Mouse (Mus musculus): ENCODE data around the gene Csgalnact2. TPM values are rescaled to one million over a fixed set of nuclear protein-coding genes. Genes with fewer than 3 reads are reported as not detected.

Gene Csgalnact2
- polyA plus RNA-seq, 1 experiment from 2014 or later = 13.4 TPM

GRCm38 (mm10) chr6:118162457-118163082 lies 23.6 kb upstream of the Csgalnact2 start:
- H3K9ac ChIP-seq (ENCODE audit: low read length) = no peak overlapping the region
- H3K27me3 ChIP-seq (ENCODE audit: control insufficient read depth, insufficient read depth, low read length) = no peaks in the 10 kb centered on the region
- 84% methylated on average over 12 of the region's 12 CpGs for WGBS
- ATAC-seq (ENCODE audit: insufficient number of reproducible peaks, insufficient read depth, low FRiP score, low read depth) = no peak
- no peak overlapping the region for H3K4me3 ChIP-seq (ENCODE audit: control insufficient read depth in 1 of 2, insufficient read depth in 1 of 2, low read depth in 1 of 2, low read length in 2 of 2)
- no peaks in the 10 kb centered on the region for H3K4me1 ChIP-seq (ENCODE audit: control insufficient read depth in 2 of 2, insufficient read depth in 2 of 2, low read length in 2 of 2)
- H3K36me3 ChIP-seq (ENCODE audit: control insufficient read depth, insufficient read depth, low read length) = no peaks in the 10 kb centered on the region
- no peak overlapping the region for H3K4me2 ChIP-seq (ENCODE audit: low read length)
- H3K27ac ChIP-seq (replicated peaks in 1 of 2; ENCODE audit: control insufficient read depth in 1 of 2, insufficient read depth in 1 of 2, low read depth in 2 of 2, low read length in 2 of 2) = no peak overlapping the region
- H3K9me3 ChIP-seq (ENCODE audit: control insufficient read depth, low read length) = no peaks in the 10 kb centered on the region

- WGBS = 82% methylated on average over 5 of the region's 5 CpGs
- Histone ChIP-seq H3K9me3 (ENCODE audit: control insufficient read depth, low read length) (no peaks in the 10 kb centered on the region), H3K4me1 (ENCODE audit: control insufficient read depth in 2 of 2, insufficient read depth in 2 of 2, low read length in 2 of 2) (no peaks in the 10 kb centered on the region), H3K4me3 (ENCODE audit: control insufficient read depth in 1 of 2, insufficient read depth in 1 of 2, low read depth in 1 of 2, low read length in 2 of 2) (no peak overlapping the region), H3K9ac (ENCODE audit: low read length) (no peak overlapping the region), H3K27ac (replicated peaks in 1 of 2; ENCODE audit: control insufficient read depth in 1 of 2, insufficient read depth in 1 of 2, low read depth in 2 of 2, low read length in 2 of 2) (no peak overlapping the region), H3K27me3 (ENCODE audit: control insufficient read depth, insufficient read depth, low read length) (no peaks in the 10 kb centered on the region), H3K36me3 (ENCODE audit: control insufficient read depth, insufficient read depth, low read length) (no peaks in the 10 kb centered on the region), H3K4me2 (ENCODE audit: low read length) (no peak overlapping the region)
- ATAC-seq (ENCODE audit: insufficient number of reproducible peaks, insufficient read depth, low FRiP score, low read depth) = no peak
Observed at GRCm38 (mm10) chr6:118153091-118153490, 14.2 kb upstream of the Csgalnact2 start.

GRCm38 (mm10) chr6:118150988-118151387 lies 12.0 kb upstream of the Csgalnact2 start:
- Histone ChIP-seq H3K4me1 (ENCODE audit: control insufficient read depth in 2 of 2, insufficient read depth in 2 of 2, low read length in 2 of 2) (no peaks in the 10 kb centered on the region), H3K4me3 (ENCODE audit: control insufficient read depth in 1 of 2, insufficient read depth in 1 of 2, low read depth in 1 of 2, low read length in 2 of 2) (no peak overlapping the region), H3K36me3 (ENCODE audit: control insufficient read depth, insufficient read depth, low read length) (no peaks in the 10 kb centered on the region), H3K4me2 (ENCODE audit: low read length) (no peak overlapping the region), H3K27me3 (ENCODE audit: control insufficient read depth, insufficient read depth, low read length) (no peaks in the 10 kb centered on the region), H3K9me3 (ENCODE audit: control insufficient read depth, low read length) (no peaks in the 10 kb centered on the region), H3K9ac (ENCODE audit: low read length) (no peak overlapping the region), H3K27ac (replicated peaks in 1 of 2; ENCODE audit: control insufficient read depth in 1 of 2, insufficient read depth in 1 of 2, low read depth in 2 of 2, low read length in 2 of 2) (no peak overlapping the region)
- no peak for ATAC-seq (ENCODE audit: insufficient number of reproducible peaks, insufficient read depth, low FRiP score, low read depth)
- WGBS = 65% methylated on average over 8 of the region's 8 CpGs

GRCm38 (mm10) chr6:118150538-118150937 lies 11.6 kb upstream of the Csgalnact2 start:
- ATAC-seq (ENCODE audit: insufficient number of reproducible peaks, insufficient read depth, low FRiP score, low read depth) = no peak

GRCm38 (mm10) chr6:118150128-118150527 lies 11.2 kb upstream of the Csgalnact2 start:
- Histone ChIP-seq H3K36me3 (ENCODE audit: control insufficient read depth, insufficient read depth, low read length) (no peaks in the 10 kb centered on the region), H3K4me1 (ENCODE audit: control insufficient read depth in 2 of 2, insufficient read depth in 2 of 2, low read length in 2 of 2) (no peaks in the 10 kb centered on the region), H3K4me2 (ENCODE audit: low read length) (no peak overlapping the region), H3K27me3 (ENCODE audit: control insufficient read depth, insufficient read depth, low read length) (no peaks in the 10 kb centered on the region), H3K4me3 (ENCODE audit: control insufficient read depth in 1 of 2, insufficient read depth in 1 of 2, low read depth in 1 of 2, low read length in 2 of 2) (no peak overlapping the region), H3K27ac (replicated peaks in 1 of 2; ENCODE audit: control insufficient read depth in 1 of 2, insufficient read depth in 1 of 2, low read depth in 2 of 2, low read length in 2 of 2) (no peak overlapping the region), H3K9ac (ENCODE audit: low read length) (no peak overlapping the region), H3K9me3 (ENCODE audit: control insufficient read depth, low read length) (no peaks in the 10 kb centered on the region)
- ATAC-seq (ENCODE audit: insufficient number of reproducible peaks, insufficient read depth, low FRiP score, low read depth) = no peak
- WGBS = 77% methylated on average over 4 of the region's 4 CpGs

More at GRCm38 (mm10) chr6:118150538-118150937, 11.6 kb upstream of the Csgalnact2 start:
- no peak overlapping the region for H3K4me2 ChIP-seq (ENCODE audit: low read length)
- WGBS = 88% methylated on average over 2 of the region's 2 CpGs
- no peak overlapping the region for H3K4me3 ChIP-seq (ENCODE audit: control insufficient read depth in 1 of 2, insufficient read depth in 1 of 2, low read depth in 1 of 2, low read length in 2 of 2)
- H3K27me3 ChIP-seq (ENCODE audit: control insufficient read depth, insufficient read depth, low read length) = no peaks in the 10 kb centered on the region
- H3K4me1 ChIP-seq (ENCODE audit: control insufficient read depth in 2 of 2, insufficient read depth in 2 of 2, low read length in 2 of 2) = no peaks in the 10 kb centered on the region
- no peaks in the 10 kb centered on the region for H3K9me3 ChIP-seq (ENCODE audit: control insufficient read depth, low read length)
- no peak overlapping the region for H3K9ac ChIP-seq (ENCODE audit: low read length)
- H3K36me3 ChIP-seq (ENCODE audit: control insufficient read depth, insufficient read depth, low read length) = no peaks in the 10 kb centered on the region
- H3K27ac ChIP-seq (replicated peaks in 1 of 2; ENCODE audit: control insufficient read depth in 1 of 2, insufficient read depth in 1 of 2, low read depth in 2 of 2, low read length in 2 of 2) = no peak overlapping the region

GRCm38 (mm10) chr6:118140961-118141360 lies 2.0 kb upstream of the Csgalnact2 start:
- H3K27me3 ChIP-seq (ENCODE audit: control insufficient read depth, insufficient read depth, low read length) = no peaks in the 10 kb centered on the region
- WGBS = 78% methylated on average over 6 of the region's 6 CpGs
- ATAC-seq (ENCODE audit: insufficient number of reproducible peaks, insufficient read depth, low FRiP score, low read depth) = no peak
- no peaks in the 10 kb centered on the region for H3K9me3 ChIP-seq (ENCODE audit: control insufficient read depth, low read length)
- H3K4me2 ChIP-seq (ENCODE audit: low read length) = no peak overlapping the region
- no peaks in the 10 kb centered on the region for H3K36me3 ChIP-seq (ENCODE audit: control insufficient read depth, insufficient read depth, low read length)
- peaks cover 0 to 7% of the 10 kb centered on the region in 2 experiments; a peak in 2 of 4 replicates for H3K4me1 ChIP-seq (ENCODE audit: control insufficient read depth in 2 of 2, insufficient read depth in 2 of 2, low read length in 2 of 2)
- H3K27ac ChIP-seq (replicated peaks in 1 of 2; ENCODE audit: control insufficient read depth in 1 of 2, insufficient read depth in 1 of 2, low read depth in 2 of 2, low read length in 2 of 2) = no peak overlapping the region
- no peak overlapping the region for H3K4me3 ChIP-seq (ENCODE audit: control insufficient read depth in 1 of 2, insufficient read depth in 1 of 2, low read depth in 1 of 2, low read length in 2 of 2)
- no peak overlapping the region for H3K9ac ChIP-seq (ENCODE audit: low read length)

GRCm38 (mm10) chr6:118137148-118137547 lies 1.8 kb downstream of the Csgalnact2 start:
- no peak overlapping the region for H3K4me3 ChIP-seq (ENCODE audit: control insufficient read depth in 1 of 2, insufficient read depth in 1 of 2, low read depth in 1 of 2, low read length in 2 of 2)
- no peaks in the 10 kb centered on the region for H3K9me3 ChIP-seq (ENCODE audit: control insufficient read depth, low read length)
- no peaks in the 10 kb centered on the region for H3K36me3 ChIP-seq (ENCODE audit: control insufficient read depth, insufficient read depth, low read length)
- no peak overlapping the region for H3K27ac ChIP-seq (replicated peaks in 1 of 2; ENCODE audit: control insufficient read depth in 1 of 2, insufficient read depth in 1 of 2, low read depth in 2 of 2, low read length in 2 of 2)
- H3K4me2 ChIP-seq (ENCODE audit: low read length) = no peak overlapping the region
- 63% methylated on average over 2 of the region's 2 CpGs for WGBS
- peaks cover 0 to 7% of the 10 kb centered on the region in 2 experiments; a peak in 2 of 4 replicates for H3K4me1 ChIP-seq (ENCODE audit: control insufficient read depth in 2 of 2, insufficient read depth in 2 of 2, low read length in 2 of 2)
- H3K27me3 ChIP-seq (ENCODE audit: control insufficient read depth, insufficient read depth, low read length) = no peaks in the 10 kb centered on the region
- no peak overlapping the region for H3K9ac ChIP-seq (ENCODE audit: low read length)
- ATAC-seq (ENCODE audit: insufficient number of reproducible peaks, insufficient read depth, low FRiP score, low read depth) = no peak

GRCm38 (mm10) chr6:118134461-118134860 lies 4.5 kb downstream of the Csgalnact2 start:
- peaks cover 0 to 8% of the 10 kb centered on the region in 2 experiments; a peak in 2 of 4 replicates for H3K4me1 ChIP-seq (ENCODE audit: control insufficient read depth in 2 of 2, insufficient read depth in 2 of 2, low read length in 2 of 2)

More at GRCm38 (mm10) chr6:118134461-118134860, 4.5 kb downstream of the Csgalnact2 start:
- Histone ChIP-seq H3K27ac (replicated peaks in 1 of 2; ENCODE audit: control insufficient read depth in 1 of 2, insufficient read depth in 1 of 2, low read depth in 2 of 2, low read length in 2 of 2) (no peak overlapping the region), H3K27me3 (ENCODE audit: control insufficient read depth, insufficient read depth, low read length) (no peaks in the 10 kb centered on the region), H3K9ac (ENCODE audit: low read length) (no peak overlapping the region), H3K36me3 (ENCODE audit: control insufficient read depth, insufficient read depth, low read length) (no peaks in the 10 kb centered on the region), H3K4me2 (ENCODE audit: low read length) (no peak overlapping the region), H3K9me3 (ENCODE audit: control insufficient read depth, low read length) (no peaks in the 10 kb centered on the region), H3K4me3 (ENCODE audit: control insufficient read depth in 1 of 2, insufficient read depth in 1 of 2, low read depth in 1 of 2, low read length in 2 of 2) (no peak overlapping the region)
- ATAC-seq (ENCODE audit: insufficient number of reproducible peaks, insufficient read depth, low FRiP score, low read depth) = no peak
- WGBS = 68% methylated on average over 1 of the region's 1 CpGs
